Mouse (Mus musculus) limb, embryonic 10.5 days (tissue): ENCODE data around the gene Fgfr2. TPM values are rescaled to one million over a fixed set of nuclear protein-coding genes. Genes with fewer than 3 reads are reported as not detected.
A peak's percentile ranks its signal among the peaks of the same experiment; 100 is the strongest.
"Not testable (repeated sequence)": the region's sequence is repeated elsewhere in the genome, so short reads cannot be mapped to it uniquely, and the experiment has no call there.

ENCODE experiments used
- DNase-seq: peaks from one replicate; pipeline ENCODE4 v3.0.0-alpha.2; 2017; ENCODE audit warnings: low spot score
- H3K27ac ChIP-seq: fragments of 300-500 bp; sonication (generic); 2 replicates; pipeline ENCODE4 v1.5.1; 2016; ENCODE audit warnings: mild to moderate bottlenecking
- H3K27me3 ChIP-seq: fragments of 300-500 bp; sonication (generic); 2 replicates; pipeline ENCODE4 v1.6.1; 2016; ENCODE audit warnings: low read depth, mild to moderate bottlenecking; ENCODE audit not compliant: poor library complexity, severe bottlenecking
- H3K36me3 ChIP-seq: fragments of 300-500 bp; sonication (generic); 2 replicates; pipeline ENCODE4 v1.6.1; 2016; ENCODE audit warnings: mild to moderate bottlenecking, moderate library complexity
- H3K4me1 ChIP-seq: fragments of 300-500 bp; sonication (generic); 2 replicates; pipeline ENCODE4 v1.6.1; 2016
- H3K4me3 ChIP-seq: fragments of 300-500 bp; sonication (generic); 2 replicates; pipeline ENCODE4 v1.5.1; 2016; ENCODE audit warnings: mild to moderate bottlenecking, moderate library complexity
- H3K9me3 ChIP-seq: fragments of 300-500 bp; sonication (generic); replicated peaks from 2 replicates; pipeline ENCODE4 v1.6.1; 2016; ENCODE audit warnings: mild to moderate bottlenecking
- WGBS: fragments of 180-500 bp; shearing (Covaris S2); methylation state at CpG from one replicate; pipeline ENCODE4 v1.1.7; 2016; 5-methylcytosine and 5-hydroxymethylcytosine counted together
- polyA plus RNA-seq: library from polyadenylated mRNA; unstranded; fragments of >200 nt; fragmentation: Nextera tagmentation; extraction: Ambion mirVana; gene quantifications from 2 replicates; pipeline ENCODE4 v1.2.1, GENCODE M21; 2016

The Fgfr2 gene
- polyA plus RNA-seq, 1 experiment from 2014 or later = 64.4 TPM

- H3K27ac ChIP-seq = no peak overlapping the region
- peaks cover 20% of the 10 kb centered on the region for H3K36me3 ChIP-seq
- 90% methylated on average over 3 of the region's 3 CpGs for WGBS
- H3K4me1 ChIP-seq = peaks cover 19% of the 10 kb centered on the region
- H3K27me3 ChIP-seq = no peaks in the 10 kb centered on the region
- H3K9me3 ChIP-seq = no peaks in the 10 kb centered on the region
- DNase-seq = no peak
- no peak overlapping the region for H3K4me3 ChIP-seq
These were observed 2964.3 kb downstream of the Fgfr2 start for GRCm38 (mm10) chr7:130158845-130159244.

- no peaks in the 10 kb centered on the region for H3K9me3 ChIP-seq
- no peaks in the 10 kb centered on the region for H3K36me3 ChIP-seq
- no peaks in the 10 kb centered on the region for H3K4me1 ChIP-seq
- DNase-seq = peak; percentile 25
- WGBS = 54% methylated on average over 7 of the region's 7 CpGs
- H3K27me3 ChIP-seq = no peaks in the 10 kb centered on the region
- no peak overlapping the region for H3K4me3 ChIP-seq
- no peak overlapping the region for H3K27ac ChIP-seq
These were observed 2969.7 kb downstream of the Fgfr2 start for GRCm38 (mm10) chr7:130153363-130153969.

DNA sequence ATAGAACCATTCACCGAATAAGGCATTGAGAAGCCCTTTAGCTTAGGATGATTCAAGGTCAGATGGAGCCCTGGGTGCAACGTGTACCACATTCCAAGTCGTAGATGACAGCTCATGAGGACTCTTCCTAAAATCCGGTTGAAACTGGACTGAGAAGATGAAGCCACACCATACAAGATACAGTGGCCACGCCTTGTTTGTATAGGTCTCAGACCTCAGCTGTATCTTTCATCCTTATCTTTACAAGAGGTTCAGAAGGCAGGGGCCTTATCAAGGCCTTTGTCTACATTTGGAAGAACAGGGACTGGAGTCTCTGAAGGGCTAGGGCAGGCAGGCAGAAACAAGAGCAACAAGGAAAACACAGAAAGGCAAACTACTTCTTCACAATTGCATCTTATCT lies 2974.2 kb downstream of the Fgfr2 start:
- Histone ChIP-seq H3K4me3 (no peak overlapping the region), H3K4me1 (no peaks in the 10 kb centered on the region), H3K27ac (no peak overlapping the region), H3K9me3 (no peaks in the 10 kb centered on the region), H3K27me3 (no peaks in the 10 kb centered on the region), H3K36me3 (no peaks in the 10 kb centered on the region)
- 94% methylated on average over 5 of the region's 5 CpGs for WGBS
- DNase-seq = no peak

DNA sequence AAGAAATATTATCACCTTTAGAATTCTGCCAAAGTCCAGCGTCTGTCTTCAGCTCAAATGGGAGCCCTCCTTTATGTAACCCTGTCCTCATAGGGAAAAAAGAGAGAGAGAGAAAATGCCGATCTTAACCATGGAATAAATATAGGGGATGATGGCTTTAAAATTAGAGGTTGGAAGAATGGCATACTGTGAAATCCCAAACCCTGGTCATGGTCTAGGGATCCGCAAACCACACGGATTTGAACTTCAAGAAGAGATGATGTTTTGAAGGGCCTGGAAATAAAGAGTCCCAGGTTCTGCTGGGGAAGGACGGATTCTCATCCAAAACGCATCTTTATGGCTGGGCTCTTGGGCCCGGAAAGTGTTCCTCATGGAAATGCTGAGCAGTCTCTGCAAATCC lies 2975.9 kb downstream of the Fgfr2 start:
- DNase-seq = no peak
- H3K4me1 ChIP-seq = peaks cover 13% of the 10 kb centered on the region; the same call in 1 of the 2 replicates
- H3K27me3 ChIP-seq = no peaks in the 10 kb centered on the region
- H3K36me3 ChIP-seq = no peaks in the 10 kb centered on the region
- no peak overlapping the region for H3K27ac ChIP-seq
- H3K4me3 ChIP-seq = no peak overlapping the region
- WGBS = 87% methylated on average over 7 of the region's 7 CpGs
- no peaks in the 10 kb centered on the region for H3K9me3 ChIP-seq

DNA sequence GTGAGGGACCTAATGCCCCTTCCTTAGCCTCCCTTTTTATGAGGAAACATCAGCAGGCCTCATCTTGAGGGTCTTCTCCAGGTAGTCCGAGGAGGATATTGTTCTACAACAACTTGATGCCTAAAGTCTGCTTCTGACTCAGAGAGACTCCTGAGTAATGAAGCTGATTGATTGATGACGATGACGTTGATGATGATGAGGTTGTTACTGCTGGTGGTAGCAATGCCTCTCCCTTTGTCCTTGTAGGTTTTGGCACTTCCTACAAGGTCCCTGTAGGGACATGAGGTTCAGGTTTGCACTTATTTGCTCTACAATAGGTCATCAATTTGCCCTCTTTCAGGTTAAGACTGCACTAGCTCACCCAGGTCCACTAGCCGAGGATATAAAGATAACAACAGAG lies 2977.9 kb downstream of the Fgfr2 start:
- no peaks in the 10 kb centered on the region for H3K27me3 ChIP-seq
- no peaks in the 10 kb centered on the region for H3K9me3 ChIP-seq
- no peak overlapping the region for H3K27ac ChIP-seq
- no peak overlapping the region for H3K4me3 ChIP-seq
- WGBS = 89% methylated on average over 4 of the region's 4 CpGs
- no peaks in the 10 kb centered on the region for H3K36me3 ChIP-seq
- DNase-seq = no peak
- H3K4me1 ChIP-seq = peaks cover 16% of the 10 kb centered on the region; the same call in 1 of the 2 replicates

DNA sequence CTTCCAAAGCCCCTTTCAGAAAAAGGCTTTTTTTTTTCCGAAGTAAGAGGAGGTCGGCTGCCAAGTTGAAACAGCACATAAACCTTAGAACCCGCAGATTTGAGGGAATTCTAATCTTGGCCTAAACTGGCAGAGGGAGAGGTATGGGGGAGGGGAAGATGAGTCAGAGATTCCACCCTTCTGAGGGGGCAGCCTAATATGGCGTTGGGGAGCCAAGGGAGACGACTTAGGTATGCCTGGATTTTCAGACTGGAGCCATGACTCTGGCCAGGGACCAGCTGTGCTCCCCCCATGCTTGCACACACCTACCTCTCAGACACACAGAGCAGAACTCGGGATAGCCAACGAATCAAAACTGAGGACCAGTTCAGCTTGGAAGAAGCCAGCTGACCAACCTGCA lies 2979.8 kb downstream of the Fgfr2 start:
- Histone ChIP-seq H3K27me3 (no peaks in the 10 kb centered on the region), H3K4me1 (peaks cover 16% of the 10 kb centered on the region; the same call in 1 of the 2 replicates), H3K36me3 (no peaks in the 10 kb centered on the region), H3K9me3 (no peaks in the 10 kb centered on the region), H3K27ac (no peak overlapping the region; the same call in 1 of the 2 replicates), H3K4me3 (no peak overlapping the region)
- 77% methylated on average over 7 of the region's 7 CpGs for WGBS
- DNase-seq = no peak

DNA sequence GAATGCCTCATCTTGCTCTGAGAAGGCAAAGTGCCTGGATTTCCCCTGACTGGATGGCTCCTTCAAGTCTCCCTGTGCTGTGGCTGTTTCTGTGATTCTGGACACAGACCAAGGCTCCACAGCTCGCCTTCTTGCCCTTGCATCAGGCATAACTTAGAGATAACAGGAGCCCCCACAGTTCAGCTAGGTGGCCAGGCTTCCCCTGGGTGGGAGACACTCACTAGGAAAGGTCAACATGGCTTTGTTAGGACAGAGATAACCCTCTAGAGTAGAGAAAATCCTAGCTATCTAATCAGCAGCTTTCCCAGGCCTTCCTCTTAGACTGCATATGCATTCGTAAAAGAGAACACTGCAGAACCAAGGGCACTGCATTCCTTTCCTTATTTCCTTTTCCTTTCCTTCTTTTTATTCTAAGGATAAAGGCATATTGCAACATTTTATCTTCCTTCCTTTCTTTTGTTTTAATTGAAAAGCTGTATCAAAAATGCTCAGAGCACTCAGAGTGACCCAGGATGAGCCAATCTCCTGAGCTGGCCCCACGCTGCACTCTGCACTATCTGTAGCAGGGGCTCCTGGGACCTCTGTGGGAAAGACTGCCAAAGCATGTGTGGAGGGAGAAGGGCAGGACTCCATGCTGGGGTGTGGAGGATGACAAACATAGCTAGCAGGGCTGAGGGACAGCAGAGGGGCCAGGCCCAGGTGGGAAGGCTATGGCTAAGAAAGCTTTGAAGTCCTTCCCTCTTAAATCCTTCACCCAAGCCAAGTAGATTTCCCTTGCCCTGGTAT lies 2981.9 kb downstream of the Fgfr2 start:
- Histone ChIP-seq H3K9me3 (no peaks in the 10 kb centered on the region), H3K36me3 (no peaks in the 10 kb centered on the region), H3K27me3 (no peaks in the 10 kb centered on the region), H3K4me3 (no peak overlapping the region), H3K4me1 (peaks cover 16% of the 10 kb centered on the region; the same call in 1 of the 2 replicates), H3K27ac (no peak overlapping the region; the same call in 1 of the 2 replicates)
- DNase-seq = no peak
- WGBS = 76% methylated on average over 3 of the region's 3 CpGs

DNA sequence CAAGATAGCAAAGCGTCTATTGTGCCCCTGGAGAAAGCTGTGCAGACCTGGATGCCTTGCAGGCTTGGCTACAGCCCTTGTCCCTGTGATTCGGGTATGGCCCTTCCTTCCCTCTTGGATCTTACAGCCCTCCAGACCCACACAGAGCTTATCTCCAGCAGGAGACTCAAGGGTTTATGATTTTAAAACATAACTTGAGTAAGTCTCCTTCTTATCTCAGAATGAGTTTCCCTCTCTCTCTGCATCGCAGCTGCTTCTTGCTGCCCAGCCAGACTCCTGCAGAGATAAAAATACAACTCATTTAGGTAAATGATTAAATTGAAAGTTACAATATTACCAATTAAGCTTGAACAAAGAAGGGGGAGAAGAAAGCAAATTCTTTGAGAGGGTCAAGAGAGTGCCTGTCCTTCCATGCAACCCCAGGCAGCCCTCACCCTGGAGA lies 2988.2 kb downstream of the Fgfr2 start:
- Histone ChIP-seq H3K27ac (no peak overlapping the region), H3K4me3 (no peak overlapping the region), H3K4me1 (peaks cover under 1% of the 10 kb centered on the region; the same call in 1 of the 2 replicates), H3K36me3 (no peaks in the 10 kb centered on the region), H3K27me3 (no peaks in the 10 kb centered on the region), H3K9me3 (no peaks in the 10 kb centered on the region)
- no peak for DNase-seq
- 74% methylated on average over 3 of the region's 3 CpGs for WGBS

GRCm38 (mm10) chr7:130134428-130134827 lies 2988.7 kb downstream of the Fgfr2 start:
- H3K36me3 ChIP-seq, H3K27me3 ChIP-seq, H3K9me3 ChIP-seq, H3K27ac ChIP-seq, DNase-seq, H3K4me1 ChIP-seq, H3K4me3 ChIP-seq: not testable (repeated sequence)

- WGBS = 94% methylated on average over 5 of the region's 5 CpGs
- no peak overlapping the region for H3K4me3 ChIP-seq
These were observed 2992.9 kb downstream of the Fgfr2 start for GRCm38 (mm10) chr7:130130226-130130625.

GRCm38 (mm10) chr7:130129359-130129960 lies 2993.7 kb downstream of the Fgfr2 start:
- WGBS = 23% methylated on average over 16 of the region's 16 CpGs
- peaks cover 19% of the 10 kb centered on the region for H3K4me1 ChIP-seq
- H3K4me3 ChIP-seq = no peak overlapping the region; the same call in 1 of the 2 replicates
- H3K27me3 ChIP-seq = no peaks in the 10 kb centered on the region
- no peaks in the 10 kb centered on the region for H3K36me3 ChIP-seq
- DNase-seq = no peak
- no peaks in the 10 kb centered on the region for H3K9me3 ChIP-seq
- peak overlapping the region; percentile 58; the same call in 1 of the 2 replicates for H3K27ac ChIP-seq

More at GRCm38 (mm10) chr7:130130226-130130625, 2992.9 kb downstream of the Fgfr2 start:
- no peaks in the 10 kb centered on the region for H3K36me3 ChIP-seq
- DNase-seq = no peak
- no peaks in the 10 kb centered on the region for H3K9me3 ChIP-seq
- H3K27ac ChIP-seq = no peak overlapping the region
- H3K4me1 ChIP-seq = peaks cover 19% of the 10 kb centered on the region
- no peaks in the 10 kb centered on the region for H3K27me3 ChIP-seq

DNA sequence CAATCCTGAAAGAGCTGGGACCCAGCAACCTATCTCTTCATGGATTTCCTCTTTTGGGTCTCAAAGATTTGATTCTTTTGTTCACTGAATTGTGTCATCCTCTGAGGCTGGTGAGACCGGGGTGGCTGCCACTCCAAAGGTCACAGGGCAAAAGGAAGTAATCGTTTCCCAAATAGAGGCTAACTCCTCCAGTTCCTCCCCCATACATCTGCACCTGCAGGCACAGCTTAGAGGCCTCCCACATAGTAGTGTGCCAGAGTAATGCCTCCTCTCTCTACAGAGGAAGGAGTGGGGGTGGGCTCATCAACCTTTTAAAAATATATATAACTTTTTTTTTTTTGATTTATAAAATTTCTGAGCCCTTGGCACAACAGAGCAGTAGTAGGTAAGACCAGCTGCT lies 3001.6 kb downstream of the Fgfr2 start:
- Histone ChIP-seq H3K4me3 (no peak overlapping the region), H3K9me3 (no peaks in the 10 kb centered on the region), H3K27ac (no peak overlapping the region), H3K36me3 (no peaks in the 10 kb centered on the region), H3K4me1 (peaks cover 37% of the 10 kb centered on the region), H3K27me3 (no peaks in the 10 kb centered on the region)
- WGBS = 38% methylated on average over 2 of the region's 2 CpGs
- no peak for DNase-seq

DNA sequence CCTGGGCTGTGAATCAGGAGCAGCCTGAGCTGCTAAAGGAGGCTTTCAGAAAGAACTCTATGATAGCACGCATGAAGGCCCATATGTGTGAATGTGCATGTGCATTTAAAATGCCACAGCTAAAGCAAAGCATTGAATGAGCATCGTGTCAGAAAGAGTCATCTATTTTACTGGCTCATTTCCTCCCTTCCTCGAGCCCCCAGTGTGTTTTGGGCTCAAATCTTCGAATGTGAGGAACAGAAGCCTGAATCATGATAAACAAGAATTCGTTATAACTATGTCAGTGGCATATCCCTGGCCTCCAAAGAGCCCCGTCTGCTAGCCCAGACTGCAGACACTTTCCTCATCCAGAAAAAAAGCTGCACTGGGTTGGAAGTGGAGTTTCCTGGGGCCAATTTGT lies 3003.7 kb downstream of the Fgfr2 start:
- no peaks in the 10 kb centered on the region for H3K27me3 ChIP-seq
- H3K27ac ChIP-seq = peak overlapping the region; percentile 74
- 54% methylated on average over 6 of the region's 6 CpGs for WGBS
- peaks cover 37% of the 10 kb centered on the region for H3K4me1 ChIP-seq
- H3K36me3 ChIP-seq = no peaks in the 10 kb centered on the region
- no peak overlapping the region for H3K4me3 ChIP-seq
- no peak for DNase-seq
- H3K9me3 ChIP-seq = no peaks in the 10 kb centered on the region
